Mouse (Mus musculus) c-Kit-positive CD71-positive TER-119-negative erythroid progenitor cells, embryonic 14.5 days (primary cell): ENCODE data around the gene Rhbdf1.

ENCODE experiments used
- DNase-seq: peaks from one replicate; pipeline ENCODE4 v3.0.0-alpha.2; 2013; ENCODE audit warnings: low read depth

The Rhbdf1 gene

GRCm38 (mm10) chr11:32238093-32238860, 16.2 kb upstream of the Rhbdf1 start:
- no peak for DNase-seq

- no peak for DNase-seq
Observed at GRCm38 (mm10) chr11:32237411-32237795, 15.3 kb upstream of the Rhbdf1 start.

DNA sequence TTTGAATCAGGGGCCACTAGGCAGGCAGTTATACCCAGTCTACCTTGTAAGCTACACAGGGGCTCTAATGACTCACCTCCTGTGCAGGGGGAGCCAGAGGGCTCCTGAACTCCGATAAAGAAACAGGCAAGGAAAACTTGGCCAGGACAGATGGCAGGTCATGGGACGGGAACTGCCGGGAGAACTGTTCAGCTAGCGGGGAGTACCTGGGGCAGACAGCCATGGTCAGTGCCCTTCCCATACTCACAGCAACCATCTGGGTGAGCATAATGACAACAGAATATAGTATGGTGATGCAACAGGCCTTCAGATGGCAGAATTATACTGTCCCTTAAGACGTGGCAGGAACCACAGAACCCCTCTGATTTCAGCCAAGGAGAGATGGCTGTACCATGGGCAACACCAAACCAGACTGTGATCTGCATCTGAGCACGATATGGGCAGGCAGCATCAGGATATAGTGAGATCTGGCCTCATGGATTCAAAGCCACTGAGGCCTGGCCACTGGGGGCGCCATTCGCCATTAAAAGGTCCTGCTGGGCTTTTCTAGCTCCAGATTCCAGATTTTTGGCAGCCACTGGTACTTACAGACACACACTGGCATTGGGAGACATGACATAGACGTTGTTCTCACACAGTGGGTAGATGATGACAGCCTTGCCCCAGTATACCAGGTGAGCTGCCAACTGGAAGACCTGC, 14.8 kb upstream of the Rhbdf1 start:
- no peak for DNase-seq

- no peak for DNase-seq
Observed at GRCm38 (mm10) chr11:32236132-32236531, 14.0 kb upstream of the Rhbdf1 start.

DNA sequence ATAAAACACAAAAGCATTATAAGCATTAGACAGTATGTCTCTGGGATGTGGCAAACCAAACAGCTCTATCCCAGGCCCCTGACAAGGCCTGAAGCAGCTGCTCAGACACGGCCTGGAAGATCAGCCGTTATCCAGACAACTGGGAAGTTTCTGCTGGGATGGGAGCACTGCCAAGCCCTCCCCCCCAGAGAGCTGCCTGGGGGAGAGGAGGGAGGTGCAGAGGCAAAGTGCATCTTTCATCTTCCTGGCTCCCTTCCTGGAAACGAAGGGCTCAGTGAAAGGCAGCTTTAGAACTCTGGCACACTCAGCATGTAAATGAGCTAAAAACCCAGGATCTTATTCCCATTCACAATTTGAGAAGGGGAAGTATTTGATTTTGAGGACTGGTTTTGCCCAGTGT, 13.5 kb upstream of the Rhbdf1 start:
- DNase-seq = no peak

DNA sequence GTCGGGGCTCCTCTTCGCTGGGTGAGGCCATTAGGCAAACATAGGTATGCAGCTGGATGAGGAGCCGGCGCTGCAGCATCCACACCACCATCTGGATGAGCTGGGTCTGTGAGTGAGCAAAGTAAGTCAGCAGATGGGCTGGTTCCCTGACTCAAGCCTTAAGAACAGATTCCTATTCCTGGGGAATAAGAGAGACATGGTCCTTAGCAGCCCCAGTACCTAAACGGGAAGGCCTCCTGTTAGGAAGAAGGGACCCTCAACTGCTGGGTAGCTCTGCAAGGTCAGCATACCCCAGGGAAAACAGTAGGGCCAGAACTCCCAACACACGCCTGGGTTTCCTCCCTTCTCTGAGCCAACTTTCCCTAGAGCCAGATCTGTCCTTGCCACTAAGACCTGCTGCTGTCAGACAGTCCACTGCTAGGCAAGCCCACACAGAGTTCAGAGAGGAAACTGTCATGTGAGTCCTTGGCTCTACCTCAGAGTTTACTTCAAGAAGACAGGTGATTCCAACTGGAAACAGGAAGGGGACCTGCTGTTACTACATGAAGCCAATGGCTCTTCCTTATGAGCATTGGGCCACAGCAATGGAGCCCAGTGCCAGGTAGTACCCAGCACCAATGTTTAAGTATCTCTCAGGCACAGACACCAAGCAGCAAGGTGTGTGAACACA, 12.9 kb upstream of the Rhbdf1 start:
- no peak for DNase-seq

DNA sequence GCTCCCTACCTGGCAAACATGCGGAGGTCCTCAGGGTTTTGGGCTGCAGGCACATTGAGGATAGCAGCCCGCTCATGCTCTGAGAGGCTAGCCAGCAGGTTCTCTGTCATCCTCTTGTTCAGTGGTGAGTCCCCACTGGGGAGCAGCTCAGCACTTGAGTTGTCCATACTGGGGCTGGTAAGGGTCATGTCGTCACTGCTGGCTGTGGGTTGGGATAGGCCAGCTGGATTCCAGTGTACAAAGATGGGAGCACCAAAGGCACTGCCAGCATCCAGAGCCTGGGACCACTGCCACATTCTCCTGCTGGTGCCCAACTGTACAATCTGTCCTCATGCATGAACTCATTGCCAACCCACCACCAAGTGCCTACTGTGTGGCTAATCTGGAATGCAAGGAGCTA, 11.8 kb upstream of the Rhbdf1 start:
- no peak for DNase-seq

DNA sequence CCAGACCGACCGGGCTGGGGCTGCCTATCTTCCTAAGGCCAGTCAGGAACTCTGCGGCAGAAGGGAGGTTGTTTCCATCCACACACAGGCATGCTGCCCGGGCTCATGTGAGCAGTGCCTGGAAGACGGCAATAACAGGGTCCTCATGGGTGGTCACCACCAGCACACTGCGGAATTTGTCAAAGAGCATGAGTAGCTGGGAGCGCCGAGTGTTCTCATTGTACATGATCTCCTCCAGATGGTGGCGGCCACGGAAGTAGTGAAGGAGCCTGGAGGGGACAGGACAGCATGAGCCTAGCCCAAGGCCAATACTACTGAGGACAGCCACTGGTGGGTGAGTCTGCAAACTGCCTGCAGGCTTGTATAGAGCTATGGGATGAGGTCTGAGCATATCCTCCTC, 10.7 kb upstream of the Rhbdf1 start:
- no peak for DNase-seq

DNA sequence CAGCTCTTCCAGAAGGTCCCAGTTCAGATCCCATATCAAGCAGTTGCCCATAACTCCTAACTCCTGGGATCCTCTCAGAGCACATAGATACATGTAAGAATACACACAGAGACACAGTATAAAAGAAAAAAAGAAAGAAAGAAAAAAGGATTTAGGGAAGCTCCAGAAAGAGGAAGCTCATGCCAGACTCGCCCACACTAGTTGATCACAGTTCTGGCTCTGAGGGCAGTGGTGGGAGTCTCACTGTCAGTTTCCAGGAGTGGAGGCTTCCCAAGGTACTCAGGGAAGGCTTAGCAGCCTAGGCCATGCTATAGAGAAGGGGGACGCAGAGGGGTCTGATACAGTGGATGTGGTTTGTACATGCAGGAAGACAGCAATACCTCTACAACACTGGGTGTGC, 9.0 kb upstream of the Rhbdf1 start:
- DNase-seq = no peak

DNA sequence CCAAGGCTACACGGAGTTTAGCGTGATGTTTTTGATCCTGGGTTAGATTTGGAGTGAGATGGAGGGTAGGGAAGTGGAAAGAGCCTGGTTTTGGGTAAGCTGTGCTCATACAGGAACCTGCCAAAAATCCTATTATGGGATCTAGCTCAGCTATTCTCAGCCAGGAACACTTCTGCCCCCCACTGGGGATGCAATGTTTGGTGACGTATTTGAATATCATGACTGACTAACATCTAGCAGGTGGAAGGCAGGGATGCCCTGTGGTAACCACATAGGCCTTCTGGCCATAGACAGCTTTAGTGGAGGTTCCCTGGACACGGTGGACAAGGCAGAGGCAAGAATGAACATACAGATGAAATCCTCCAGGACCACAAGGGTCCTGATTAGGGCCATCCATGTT, 8.1 kb upstream of the Rhbdf1 start:
- no peak for DNase-seq

DNA sequence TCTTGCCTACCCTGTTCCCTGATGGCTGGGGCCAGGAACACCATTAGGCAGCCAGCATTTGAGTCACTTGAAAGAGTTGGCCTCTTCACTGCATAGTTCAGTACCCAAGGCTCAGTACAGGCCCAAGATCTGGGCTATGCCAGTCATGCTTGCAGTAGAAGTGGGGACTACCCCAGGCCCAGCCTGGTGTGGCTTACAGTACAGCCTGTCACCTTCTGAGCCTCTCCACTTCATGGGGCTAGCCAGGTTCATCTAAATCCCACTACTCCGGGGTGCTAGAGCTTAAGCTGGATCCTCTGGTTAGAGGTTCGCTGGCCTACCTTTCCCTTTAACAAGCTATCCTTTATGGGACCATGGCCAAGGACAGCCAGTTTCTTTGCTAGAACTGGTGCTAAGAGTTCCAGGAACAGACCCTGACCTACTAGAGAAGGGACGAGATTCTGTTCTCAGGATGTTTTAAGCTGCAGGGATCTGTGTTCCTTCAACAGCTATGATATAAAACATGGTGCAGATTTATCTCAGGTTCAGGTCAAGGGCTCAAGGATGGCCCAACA, 6.3 kb upstream of the Rhbdf1 start:
- DNase-seq = no peak

GRCm38 (mm10) chr11:32227555-32227954, 5.5 kb upstream of the Rhbdf1 start:
- no peak for DNase-seq

DNA sequence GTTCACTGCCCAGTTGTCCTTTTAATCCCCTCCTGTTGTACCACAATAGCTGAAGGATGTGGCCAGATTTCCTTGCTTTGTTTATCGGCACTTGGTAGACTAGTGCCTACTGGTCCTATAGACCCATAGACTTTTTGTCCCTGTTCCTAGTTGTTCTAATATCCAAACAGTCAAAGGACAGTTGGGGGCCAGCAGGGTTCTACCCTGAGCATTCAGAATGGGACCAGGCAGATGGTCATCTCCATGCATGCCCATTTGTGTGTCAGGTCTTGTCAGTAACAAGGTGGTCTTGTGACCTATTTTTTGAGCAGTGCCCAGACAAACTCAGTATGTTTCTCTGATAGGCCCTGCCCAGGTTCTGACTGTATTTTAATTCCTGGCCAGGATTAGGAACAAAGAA, 4.9 kb upstream of the Rhbdf1 start:
- no peak for DNase-seq

- DNase-seq = peak; percentile 81
Observed at GRCm38 (mm10) chr11:32226124-32226871, 4.2 kb upstream of the Rhbdf1 start, which contains the start of gene Mpg. TSS of gene Mpg (plus strand) at chr11:32226505.

- DNase-seq = no peak
Observed at GRCm38 (mm10) chr11:32225222-32226104, 3.4 kb upstream of the Rhbdf1 start.

DNA sequence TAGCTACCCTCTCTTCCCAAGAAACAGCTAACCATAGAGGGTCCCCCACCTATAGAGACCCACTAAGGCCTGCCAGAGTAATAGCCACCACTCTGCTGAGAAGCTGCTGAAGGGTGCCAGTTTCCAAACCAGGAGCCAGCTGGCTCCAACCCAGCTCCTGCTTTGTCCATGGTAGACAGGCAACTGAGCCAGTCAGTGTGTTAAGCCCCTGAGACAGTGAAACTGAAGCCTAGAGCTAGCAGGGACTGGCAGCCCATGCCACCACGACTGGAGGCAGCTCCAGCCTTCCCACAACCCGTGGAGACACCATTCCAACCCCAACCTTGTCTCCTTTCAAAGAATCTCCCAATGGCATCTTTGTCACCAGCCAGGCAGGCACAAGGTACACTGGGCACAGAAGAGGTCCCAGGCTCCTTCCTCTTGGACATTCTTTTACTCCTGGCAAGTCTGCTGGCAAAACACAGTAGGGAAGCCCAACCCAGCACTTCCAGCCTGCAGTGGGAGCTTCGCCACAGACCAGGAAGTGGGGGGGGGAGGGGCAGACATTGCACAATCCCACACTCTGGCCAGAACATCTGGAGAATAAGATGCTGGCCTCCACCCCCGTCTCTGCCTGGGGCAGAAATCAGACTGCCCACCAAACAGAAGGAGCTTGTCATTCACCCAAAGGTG, 2.5 kb upstream of the Rhbdf1 start:
- DNase-seq = no peak

DNA sequence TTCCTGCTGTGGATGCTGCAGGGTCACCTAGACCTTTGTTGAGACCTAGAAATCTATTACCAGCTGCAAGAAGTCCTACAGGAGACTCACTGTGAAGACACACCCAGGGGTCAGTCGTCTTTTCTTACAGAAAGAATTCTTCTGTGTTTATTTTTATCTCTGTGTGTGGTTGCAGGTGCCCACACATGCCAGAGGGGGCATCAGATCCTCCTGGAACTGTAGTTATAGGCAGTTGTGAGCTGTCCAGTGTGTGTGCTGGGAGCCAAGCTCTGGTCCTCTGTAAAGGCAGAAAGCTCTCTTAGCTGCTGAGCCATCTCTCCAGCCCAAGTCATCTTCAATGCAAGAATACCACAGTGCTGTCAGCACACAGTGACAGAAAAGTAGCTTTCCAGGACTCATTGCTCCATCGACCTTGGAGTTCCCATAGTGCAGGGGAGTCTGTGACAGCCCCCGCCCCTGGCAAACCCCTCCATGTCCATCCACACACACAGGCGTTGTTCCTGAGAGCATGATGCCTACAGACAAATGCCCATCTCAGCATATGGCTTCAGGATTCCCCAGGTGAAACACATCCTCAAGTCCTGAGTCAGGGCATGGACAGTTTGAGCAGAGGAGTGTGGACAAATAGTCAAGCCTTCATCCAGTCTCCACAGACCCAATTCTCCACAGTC, 1.3 kb upstream of the Rhbdf1 start:
- DNase-seq = no peak

DNA sequence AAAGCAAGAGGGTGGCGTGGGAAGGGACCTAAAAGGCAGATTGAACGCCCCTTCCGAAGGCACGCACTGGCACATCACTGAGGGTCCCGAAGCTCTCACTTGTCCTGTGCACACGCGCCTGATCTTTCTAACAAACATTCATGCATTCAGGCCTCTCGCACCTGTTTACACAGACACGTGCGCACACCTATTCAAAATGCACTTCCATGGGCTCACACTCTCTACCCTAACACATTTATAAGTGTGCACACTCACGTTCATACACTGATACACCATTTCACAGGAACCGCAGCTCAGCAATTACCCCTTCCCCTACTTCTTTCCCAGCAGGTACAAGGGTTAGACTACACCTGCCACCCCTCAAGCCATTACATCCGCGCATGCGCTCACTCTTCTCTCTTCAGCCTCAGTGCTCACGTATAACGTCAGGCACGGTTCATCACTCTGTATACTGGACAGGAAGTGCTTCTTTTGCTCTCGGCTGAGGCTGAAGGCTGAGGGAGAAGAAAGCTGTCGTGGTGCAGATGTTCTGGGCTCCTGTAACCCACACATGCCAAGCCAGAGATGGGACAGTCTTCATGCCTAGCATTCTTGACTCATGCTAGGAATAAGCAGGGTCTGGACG, 582 bp upstream of the Rhbdf1 start:
- no peak for DNase-seq

- no peak for DNase-seq
Observed at GRCm38 (mm10) chr11:32221225-32221950, 712 bp downstream of the Rhbdf1 start.
